Mouse (Mus musculus): Measurements from ENCODE around the gene Dab1. TPM values are rescaled to one million over a fixed set of nuclear protein-coding genes. Genes with fewer than 3 reads are reported as not detected.

Gene Dab1
- total RNA-seq, 2 experiments from 2014 or later = 0.21 TPM; not detected in 1

DNA sequence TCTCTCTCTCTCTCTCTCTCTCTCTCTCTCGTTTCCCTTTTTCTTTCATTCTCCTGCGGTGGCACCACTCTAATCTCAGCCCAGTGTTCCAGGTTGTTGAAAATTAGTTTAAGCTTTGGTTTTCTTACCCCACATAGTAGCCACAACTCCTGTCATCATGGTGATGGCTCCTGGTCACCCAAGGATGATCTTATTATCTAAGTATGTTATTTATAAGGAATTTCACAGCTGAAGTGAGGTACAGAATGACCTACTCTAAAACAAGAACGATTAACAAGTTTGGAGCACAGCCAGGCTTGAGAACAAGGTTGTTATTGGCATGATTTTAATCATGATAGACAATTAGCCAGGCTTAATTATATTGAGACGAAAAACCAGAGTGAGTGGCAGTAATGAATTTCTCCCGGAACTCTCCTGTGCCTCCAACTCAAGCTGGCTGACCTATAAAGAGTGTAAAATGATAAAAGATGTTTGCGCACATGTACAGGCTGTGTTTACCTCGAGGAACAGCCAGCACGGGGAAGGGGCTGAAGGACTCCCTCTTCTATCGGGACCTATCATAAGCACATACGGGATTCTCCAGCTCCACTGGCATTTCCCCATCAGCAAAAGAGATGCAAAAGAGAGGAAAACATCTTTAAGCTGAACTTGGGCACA lies 684.0 kb downstream of the Dab1 start:
- intact Hi-C loops (cut with DNase I; ENCODE audit: low total_unique reads) = no loop called here
- DNase-seq = no peak

DNA sequence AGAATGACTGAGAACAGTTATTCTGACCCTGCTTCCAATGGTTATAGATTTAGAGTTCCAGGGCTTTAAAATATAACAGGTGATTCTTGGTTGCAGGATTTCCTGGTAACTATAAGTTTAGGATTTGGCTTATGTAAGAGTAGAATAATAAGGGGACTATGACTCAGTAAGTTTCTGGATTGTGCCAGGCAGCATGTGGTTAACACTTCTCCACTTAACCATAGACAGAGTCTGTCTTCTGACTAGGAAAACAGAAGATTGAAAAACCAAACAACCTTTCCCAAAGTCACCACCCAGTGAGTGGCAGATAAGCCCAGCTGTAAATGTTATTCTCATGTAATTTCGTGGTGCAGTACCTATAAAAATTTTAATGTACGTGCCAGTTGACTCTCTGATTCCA lies 688.6 kb downstream of the Dab1 start:
- DNase-seq = no peak
- intact Hi-C loops (cut with DNase I; ENCODE audit: low total_unique reads) = no loop called here

DNA sequence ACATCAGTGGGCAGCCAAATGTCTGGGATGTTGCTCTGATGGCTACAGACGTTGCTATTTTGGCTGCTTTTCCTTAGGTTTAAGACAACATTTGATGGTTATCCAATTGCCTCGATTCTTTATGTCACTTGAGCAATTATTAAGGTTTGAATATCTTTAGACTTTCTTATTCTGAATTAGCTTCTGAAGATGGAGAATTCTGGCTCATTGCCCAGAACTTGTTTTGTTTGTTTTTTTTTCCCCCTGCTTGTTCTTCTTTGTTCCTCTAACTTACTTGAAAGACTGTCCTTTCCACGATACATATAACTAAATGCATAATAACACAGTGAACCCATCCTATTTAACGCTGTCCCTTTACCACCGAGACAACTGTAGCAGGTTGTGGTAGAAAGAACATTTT lies 707.1 kb downstream of the Dab1 start:
- intact Hi-C loops (cut with DNase I; ENCODE audit: low total_unique reads) = no loop called here
- DNase-seq = no peak

DNA sequence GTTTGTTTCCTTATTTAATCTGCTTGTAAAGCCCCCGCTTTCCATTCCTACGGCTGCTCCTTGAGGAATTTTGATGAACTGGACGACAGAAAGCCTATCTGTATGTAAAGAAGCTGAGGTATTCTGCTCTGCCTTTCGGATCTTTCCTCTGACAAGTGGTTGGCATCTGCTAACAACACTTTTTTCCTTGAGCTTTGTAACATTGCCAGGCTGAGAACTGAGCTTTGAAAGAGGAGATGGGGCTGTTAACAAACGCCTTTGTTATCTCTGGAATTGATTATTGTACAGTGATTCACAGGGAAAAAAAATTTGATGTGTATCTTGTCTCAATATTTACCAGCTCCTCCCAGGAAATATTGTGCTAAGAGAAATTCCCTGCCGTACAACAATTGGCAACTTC lies 712.7 kb downstream of the Dab1 start:
- intact Hi-C loops (cut with DNase I; ENCODE audit: low total_unique reads) = no loop called here
- no peak for DNase-seq

DNA sequence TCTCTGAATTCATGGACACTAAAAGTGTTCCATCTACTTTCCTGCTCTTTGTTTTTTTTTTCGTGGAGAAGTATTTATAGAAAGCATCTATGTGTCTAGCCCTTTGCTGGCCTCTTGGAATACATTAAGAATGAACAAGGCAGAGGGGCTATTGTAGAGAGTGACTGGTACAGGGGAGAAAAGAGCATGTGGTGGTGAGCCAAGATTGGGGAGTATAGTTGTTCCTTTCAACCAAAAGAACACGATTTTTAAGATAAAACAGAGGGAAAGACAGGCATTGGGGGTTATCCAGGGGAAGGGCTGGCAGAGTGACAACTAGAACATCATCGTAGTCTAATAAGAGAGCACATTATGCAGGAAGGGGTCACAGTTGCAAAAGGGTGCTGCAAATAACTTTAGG lies 713.2 kb downstream of the Dab1 start:
- no peak for DNase-seq
- intact Hi-C loops (cut with DNase I; ENCODE audit: low total_unique reads) = no loop called here

DNA sequence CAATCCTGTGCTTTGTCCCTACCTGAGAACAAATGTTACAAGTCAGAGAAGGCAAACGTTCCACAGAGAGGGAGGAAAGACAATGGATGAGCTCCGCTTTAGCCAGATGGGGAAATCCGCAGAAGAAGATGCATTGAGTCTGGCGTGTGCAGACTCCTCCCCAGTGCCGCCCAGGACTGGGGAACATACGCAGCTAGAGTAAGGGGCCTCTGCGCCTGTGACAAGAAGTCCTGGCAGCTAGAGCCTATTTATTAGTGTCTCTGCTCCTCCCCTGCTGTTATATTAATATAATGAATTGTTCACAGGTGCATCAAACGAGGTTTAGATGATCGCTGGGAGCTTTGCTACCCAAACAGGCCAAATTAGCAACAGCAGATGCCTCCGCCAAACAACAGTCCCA lies 718.1 kb downstream of the Dab1 start:
- intact Hi-C loops (cut with DNase I; ENCODE audit: low total_unique reads) = no loop called here
- no peak for DNase-seq

DNA sequence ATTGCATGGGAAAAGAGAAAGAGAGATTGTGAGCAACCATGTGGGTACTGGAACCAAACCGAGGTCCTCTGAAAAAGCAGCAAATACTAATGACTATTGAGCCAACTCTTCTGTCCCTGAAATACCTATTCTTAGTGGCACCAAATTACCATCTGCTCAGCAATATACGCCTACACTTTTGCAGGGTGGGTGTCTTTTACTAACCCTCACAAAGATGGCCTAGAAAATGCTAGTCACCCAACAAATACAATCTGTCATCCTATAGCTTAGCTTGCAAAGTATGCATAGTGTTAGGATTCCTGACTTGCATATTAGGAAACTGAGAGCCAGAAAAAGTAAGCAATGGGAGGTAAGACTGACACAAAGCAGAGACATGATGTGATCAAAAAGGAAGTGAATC lies 719.2 kb downstream of the Dab1 start:
- intact Hi-C loops (cut with DNase I; ENCODE audit: low total_unique reads) = no loop called here
- no peak for DNase-seq

DNA sequence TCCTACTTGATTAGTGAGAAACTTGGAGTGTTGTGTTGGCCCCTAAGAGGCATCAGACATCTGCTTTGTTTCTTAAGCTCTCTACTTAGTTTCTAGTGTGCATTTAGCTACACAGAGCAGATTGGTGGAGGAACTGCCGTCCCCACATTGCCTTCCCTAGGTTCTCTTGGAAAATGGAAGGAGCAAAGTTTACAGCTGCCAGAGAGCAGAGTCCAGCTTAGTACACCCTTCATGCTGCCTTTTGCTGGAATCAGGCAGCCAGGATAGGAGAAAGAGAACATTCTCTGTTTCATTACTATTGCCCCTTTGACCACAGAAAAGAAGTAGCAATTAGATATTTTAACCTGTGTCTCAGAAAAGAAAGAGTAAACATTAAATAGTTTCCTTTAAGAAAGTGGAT lies 742.2 kb downstream of the Dab1 start:
- DNase-seq = no peak
- intact Hi-C loops (cut with DNase I; ENCODE audit: low total_unique reads) = no loop called here

DNA sequence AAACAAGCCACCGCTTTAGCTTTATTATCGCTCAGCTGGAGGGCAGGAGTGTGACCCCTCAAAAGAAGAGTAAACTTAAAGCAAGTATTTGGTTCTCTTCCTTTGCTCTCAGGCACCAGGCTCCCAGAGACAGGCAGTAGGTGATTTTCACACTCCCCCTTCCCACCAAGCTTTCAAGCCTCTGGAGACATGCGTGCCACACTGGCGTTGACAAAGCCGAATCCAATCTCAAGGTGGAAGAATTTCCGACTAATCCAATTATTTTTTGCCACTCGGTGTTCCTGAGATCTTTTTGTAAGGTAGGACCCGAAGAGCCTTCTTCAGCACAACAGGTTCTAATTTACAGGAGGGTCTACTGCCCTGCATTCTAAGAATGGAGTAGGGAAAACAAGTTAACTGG lies 747.3 kb downstream of the Dab1 start:
- intact Hi-C loops (cut with DNase I; ENCODE audit: low total_unique reads) = no loop called here
- DNase-seq = no peak

DNA sequence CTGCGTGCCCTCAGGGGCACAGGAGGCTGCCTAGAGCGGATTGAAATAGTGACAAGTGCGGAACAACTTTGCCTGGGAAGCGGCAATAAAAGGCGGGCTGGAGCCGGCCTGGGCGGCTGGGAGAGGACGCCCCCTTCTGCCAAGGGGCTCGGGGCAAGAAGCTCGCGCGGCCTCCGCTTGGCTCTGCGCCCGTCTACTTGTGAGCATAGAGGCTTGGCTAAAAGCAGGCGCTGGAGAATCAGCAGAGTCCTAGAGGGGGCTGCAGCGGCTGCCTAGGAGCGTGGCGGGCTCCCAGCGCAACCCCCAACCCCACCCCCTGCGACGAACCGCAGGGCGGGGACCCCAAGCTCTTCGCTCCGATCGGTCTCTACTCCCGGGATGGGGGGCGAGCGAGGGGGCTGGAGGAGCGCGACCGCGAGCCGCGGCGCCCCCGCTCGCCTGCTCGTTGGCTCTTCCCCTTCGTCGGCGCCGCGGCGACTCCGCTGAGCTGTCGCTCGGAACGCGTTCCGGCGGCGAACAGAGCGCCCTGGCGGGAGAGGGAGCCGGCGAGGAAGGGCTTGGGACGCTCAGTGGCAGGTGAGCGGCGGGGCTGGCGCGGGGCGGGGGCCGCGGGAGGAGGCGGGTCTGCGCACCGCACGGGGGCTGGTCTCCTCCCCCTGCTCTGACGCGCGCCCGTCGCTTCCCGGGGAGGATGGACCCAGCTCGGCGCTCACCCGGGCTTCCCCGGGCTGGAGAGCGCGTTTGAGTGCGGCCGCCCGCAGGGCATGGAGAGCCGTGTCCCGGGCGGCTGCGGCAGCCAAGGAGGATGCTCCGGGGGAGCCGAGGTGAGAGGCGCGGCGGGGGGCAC lies 748.0 kb downstream of the Dab1 start:
- intact Hi-C loops (cut with DNase I; ENCODE audit: low total_unique reads) = no loop called here
- peak; percentile 42 for DNase-seq

DNA sequence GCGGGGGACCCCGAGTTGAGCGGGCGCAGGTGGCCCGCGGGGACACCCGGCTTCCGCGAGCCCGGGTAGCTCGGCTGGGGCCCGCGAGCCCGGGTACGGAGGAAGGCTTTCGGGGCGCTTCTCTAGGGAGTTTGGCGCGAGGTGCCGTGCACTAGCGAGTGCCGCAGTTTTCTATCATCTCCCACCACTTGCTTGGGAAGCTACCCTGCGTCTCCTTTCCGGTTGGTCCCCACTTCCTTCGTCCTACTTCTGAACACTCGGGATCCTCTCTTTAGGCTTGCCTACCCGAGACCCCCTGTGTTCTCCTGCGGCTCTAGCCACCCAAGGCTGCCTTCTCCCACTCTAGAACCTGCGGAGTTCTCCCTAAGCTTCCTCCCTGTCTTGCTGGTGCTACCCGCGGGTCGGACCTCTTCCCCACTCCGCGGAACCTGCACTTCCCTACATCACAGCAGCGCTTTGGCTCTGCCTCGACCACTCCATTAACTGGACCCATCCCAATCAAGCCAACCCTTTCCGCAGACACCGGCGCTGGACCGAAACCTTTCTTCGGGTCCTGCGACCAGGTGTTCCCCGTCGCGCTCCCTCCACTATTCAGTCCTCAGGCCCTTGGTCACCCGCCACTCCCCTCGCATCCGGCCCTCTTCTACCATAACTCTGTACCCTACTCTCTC lies 748.7 kb downstream of the Dab1 start:
- DNase-seq = peak; percentile 9
- intact Hi-C loops (cut with DNase I; ENCODE audit: low total_unique reads) = no loop called here

DNA sequence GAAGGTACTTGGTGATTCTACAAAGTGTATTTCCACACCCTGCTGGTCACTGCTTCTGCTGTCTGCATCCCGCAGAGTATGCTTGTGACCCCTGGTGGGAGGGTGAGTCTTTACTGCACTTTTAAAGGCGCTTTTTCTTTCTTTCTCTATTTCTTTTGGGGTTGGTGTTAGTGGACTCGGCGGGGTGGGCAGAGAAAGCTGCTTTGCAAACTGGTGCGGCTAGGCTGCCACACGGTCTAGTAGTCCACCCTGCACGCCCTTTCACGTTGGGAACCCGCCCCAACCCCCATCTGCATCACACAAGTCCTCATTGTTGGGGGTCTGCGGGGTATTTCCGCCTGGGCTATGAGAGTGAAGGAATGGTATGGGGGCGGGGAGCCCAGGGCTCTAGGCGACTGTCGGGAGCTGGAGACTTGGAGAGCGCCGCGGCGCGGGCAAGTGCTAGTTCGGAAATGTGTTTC lies 749.4 kb downstream of the Dab1 start:
- intact Hi-C loops (cut with DNase I; ENCODE audit: low total_unique reads) = no loop called here

DNA sequence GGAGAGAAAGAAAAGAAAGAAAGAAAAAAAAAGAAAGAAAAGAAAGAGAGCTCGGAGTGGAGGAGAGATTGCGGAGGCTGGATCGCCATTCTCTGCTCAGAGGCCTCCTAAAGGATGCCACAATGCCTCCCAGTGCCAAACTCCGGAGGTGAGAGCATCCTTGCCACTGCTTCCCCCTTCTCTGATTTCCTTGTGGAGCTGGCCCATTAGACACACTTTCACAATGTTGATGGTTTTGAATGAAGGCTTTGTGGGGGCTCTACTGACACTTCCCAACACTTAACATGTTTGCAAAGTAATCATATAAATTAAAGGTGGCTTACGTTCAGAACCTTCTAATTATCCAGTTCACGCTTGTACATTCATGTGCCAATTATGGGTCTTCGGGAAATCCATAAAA lies 749.9 kb downstream of the Dab1 start:
- intact Hi-C loops (cut with DNase I; ENCODE audit: low total_unique reads) = no loop called here
- no peak for DNase-seq

More for the DNA sequence above, 749.4 kb downstream of the Dab1 start:
- DNase-seq = peak; percentile 12

DNA sequence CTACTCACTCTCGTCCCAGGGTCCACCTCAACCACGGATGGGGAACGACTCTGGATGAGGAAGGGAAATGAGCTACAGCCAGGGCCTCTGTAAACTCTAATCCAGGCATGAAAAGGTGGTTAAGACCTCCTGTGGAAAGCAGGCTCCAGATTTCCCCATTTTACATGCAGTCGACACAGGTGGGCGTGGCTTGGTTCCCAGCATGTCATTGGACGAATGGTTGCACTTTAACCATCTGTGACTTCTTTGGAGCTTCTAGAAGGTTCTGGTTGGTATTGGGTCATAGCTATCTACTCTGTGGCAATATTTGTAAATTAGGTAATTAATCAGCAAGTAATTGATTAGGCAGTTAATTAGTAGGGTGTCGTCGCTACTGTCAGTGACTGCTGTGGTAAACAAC lies 752.0 kb downstream of the Dab1 start:
- DNase-seq = no peak
- intact Hi-C loops (cut with DNase I; ENCODE audit: low total_unique reads) = no loop called here

DNA sequence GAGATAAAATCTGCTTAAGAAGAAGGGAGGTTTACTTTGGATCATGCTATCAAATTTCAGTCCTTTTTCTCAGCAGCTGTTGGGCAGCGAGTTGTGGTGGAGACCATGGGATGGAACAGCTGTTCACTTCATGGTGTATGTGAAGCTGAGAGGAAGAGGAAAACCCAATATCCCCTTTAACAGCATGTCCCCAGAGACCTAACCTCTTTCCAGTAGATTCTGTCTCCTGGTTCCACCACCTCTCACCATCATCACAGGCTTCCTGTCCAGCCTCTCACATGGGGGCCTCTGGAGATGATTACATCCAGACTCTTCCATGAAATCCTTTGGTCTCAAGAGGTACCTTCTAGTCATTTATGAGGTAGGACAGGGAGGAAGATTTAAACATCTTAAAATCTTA lies 755.0 kb downstream of the Dab1 start:
- intact Hi-C loops (cut with DNase I; ENCODE audit: low total_unique reads) = no loop called here
- no peak for DNase-seq

DNA sequence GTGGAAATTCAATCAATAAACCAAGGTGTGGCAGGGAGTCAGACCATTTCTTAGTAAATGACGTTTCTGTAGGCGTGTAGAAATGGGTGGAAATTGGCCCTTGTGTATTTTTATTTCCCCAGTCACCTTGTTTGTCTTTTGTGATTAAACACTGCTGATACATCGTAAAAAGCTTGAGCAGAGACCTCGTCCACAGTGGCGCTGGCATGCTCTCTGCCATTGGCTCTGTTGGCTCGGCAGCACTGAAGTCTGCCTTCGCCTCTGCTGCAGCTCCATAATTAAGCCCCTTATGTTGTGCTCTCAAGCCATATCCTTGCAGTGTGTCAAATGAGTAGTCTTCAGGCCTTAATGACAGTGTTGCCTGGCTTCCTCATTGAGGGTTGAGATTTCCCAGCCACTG lies 765.5 kb downstream of the Dab1 start:
- no peak for DNase-seq
- intact Hi-C loops (cut with DNase I; ENCODE audit: low total_unique reads) = no loop called here

DNA sequence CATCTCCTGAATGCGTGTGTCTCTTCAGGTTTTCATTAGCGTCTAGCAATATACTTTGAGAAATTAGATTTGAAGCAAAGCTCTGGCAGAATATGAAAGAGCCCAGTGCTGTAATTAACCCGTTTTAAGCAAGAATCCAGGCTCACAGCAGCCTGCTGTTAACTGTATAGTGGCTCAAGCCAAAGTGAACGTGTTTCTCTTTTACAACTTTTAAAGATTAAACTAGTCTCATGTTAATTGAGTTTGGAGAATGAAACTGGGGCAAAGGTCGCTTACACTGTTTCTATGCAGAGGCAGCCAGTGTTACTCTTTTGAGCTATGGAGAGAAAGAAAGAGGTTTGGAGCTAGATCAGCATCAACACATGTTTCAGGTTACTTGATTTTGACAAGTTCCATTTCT lies 766.1 kb downstream of the Dab1 start:
- no peak for DNase-seq
- intact Hi-C loops (cut with DNase I; ENCODE audit: low total_unique reads) = no loop called here

DNA sequence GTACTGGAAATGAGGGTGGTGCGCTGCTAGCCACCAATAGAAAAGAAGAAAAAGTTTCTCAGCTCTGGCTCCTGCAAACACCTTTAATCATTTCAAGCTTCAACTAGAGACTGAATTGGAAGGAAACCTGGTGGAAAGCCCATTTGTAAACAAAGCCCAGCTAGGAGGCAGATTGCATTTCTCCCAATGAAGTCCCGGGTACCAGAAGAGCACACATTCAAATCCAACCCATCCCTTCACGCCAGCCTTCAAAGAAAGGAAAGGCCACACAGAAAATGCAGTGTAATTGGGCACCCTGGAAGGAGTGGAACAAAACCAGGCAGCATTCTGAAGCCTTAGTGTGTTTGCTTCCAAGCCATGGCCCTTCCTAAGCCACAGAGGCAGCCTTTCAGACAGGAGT lies 776.4 kb downstream of the Dab1 start:
- intact Hi-C loops (cut with DNase I; ENCODE audit: low total_unique reads) = no loop called here
- no peak for DNase-seq

DNA sequence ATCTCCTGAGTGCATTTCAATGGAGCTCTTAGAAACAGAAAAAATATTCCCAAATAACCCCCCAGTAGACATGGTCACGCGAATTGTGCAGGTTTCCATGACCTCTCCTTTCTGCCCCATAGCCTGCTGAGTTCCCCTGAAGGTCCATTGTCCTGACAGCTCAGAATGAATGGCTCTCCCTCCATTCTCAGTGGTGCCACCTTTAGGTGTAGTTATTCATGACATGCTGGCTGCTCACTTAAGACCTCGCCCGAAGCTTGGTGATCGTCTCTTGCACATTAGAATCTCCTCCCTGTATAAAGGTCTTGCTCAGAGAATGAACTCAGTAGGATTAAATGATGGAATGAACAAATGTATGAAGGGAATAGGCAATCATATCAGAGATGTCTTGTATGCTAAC lies 776.9 kb downstream of the Dab1 start:
- no peak for DNase-seq
- intact Hi-C loops (cut with DNase I; ENCODE audit: low total_unique reads) = no loop called here

DNA sequence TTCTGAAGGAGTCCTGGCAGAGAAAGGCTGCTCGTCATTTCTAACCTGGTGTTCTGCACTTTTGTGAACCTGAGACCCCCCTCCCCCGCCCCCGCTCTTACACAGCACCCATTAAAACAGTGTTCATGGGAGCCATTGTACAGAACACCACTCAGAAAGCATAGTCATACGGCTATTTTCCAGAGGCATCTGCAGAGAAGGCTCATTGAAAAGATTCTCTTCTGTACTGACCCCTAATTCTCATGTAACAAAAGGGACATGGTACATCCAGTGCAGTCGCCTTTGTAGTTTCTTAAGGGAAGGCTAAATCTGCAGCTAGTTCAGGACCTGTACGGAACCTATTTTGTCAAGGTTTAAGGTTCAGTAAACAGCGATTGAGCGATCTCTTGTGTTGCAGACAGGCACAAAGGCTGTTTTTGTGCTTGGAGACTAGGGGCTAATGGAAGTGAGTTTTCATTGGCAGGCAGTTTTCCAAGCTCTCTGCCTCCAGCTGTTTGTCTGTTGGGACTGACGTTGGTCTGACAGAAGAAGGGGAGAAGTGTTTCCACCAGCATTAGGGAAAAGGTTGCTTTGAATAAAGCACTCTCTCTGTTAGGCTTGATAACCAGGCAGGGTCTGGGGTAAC lies 780.1 kb downstream of the Dab1 start:
- intact Hi-C loops (cut with DNase I; ENCODE audit: low total_unique reads) = no loop called here
- DNase-seq = no peak
